ENCODE assay signal across 8 mouse cellular contexts in the genomic region with DNA sequence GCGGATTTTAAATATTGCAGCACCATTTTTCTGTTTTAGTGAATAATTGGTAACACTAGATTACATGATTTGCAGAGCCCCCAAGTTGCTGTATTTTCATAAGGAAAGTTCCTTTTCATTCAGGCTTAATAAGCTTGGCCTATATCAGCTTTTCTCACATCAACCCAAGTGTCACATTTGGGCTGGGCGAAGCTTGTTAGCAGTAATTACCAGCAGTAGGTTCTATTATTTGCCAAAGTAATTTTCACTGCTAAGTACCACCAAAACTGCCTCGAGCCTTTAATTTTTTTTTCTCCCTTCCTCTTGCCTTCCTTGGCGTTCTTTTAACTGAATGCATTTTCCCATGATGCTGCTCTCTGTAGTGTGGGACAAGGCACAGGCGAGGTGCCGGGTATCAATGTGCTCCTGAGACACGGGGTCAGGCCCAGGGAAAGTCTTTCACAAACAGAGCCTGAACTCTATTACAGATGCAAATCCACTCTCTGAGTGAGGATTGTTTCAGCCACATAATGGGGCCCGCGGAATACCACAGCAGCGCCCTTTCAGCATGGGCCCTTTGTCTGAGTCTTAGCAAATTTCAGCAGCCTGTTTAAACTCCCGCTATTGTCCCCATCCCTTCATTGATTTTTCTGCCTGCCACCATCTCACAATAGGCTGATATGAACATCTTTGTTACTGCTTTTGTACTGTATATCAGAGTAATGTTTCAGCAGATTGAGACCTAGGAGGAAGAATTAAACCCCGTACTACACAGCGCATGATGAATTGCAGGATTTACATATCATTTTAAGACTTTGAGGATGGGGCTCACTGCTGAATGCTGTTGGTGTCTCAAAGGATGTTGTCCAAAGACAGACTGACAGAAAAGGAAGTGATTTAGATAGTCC.
A peak's percentile ranks its signal among the peaks of the same experiment; 100 is the strongest.
DNase-seq lines count a peak whose midpoint lies in the region; ATAC-seq lines count a peak whose summit lies in the region.

No protein-coding gene starts in this region.

- H3K27me3 ChIP-seq in hindbrain, embryonic 12.5 days: no peaks in the 10 kb centered on the region
- no peaks in the 10 kb centered on the region for H3K27me3 ChIP-seq in neural tube, embryonic 12.5 days (replicated peaks)

- H3K4me3 ChIP-seq in hindbrain, embryonic 12.5 days: no peak overlapping the region
- H3K4me3 ChIP-seq in neural tube, embryonic 12.5 days: no peak overlapping the region

- peak; percentile 3 to 19 for DNase-seq in frontal cortex, adult 2 months (ENCODE audit: extremely low spot score in 1 of 2, low spot score in 1 of 2)
- no peak for DNase-seq in frontal cortex, postnatal 14 days (ENCODE audit: low spot score in 2 of 2)
- DNase-seq in embryo, embryonic 9.5 days (ENCODE audit: extremely low spot score): peak; percentile 55
- no peak for DNase-seq in kidney, adult 8-10 months
- DNase-seq in urinary bladder, postnatal 25 days (ENCODE audit: low spot score): no peak
- no peak for DNase-seq in thymus, adult 18-20 months

- H3K27ac ChIP-seq in hindbrain, embryonic 12.5 days: peak overlapping the region; percentile 45; the same call in 1 of the 2 replicates
- no peak overlapping the region; the same call in 1 of the 2 replicates for H3K27ac ChIP-seq in neural tube, embryonic 12.5 days

- H3K9me3 ChIP-seq in hindbrain, embryonic 12.5 days (replicated peaks): no peaks in the 10 kb centered on the region
- no peaks in the 10 kb centered on the region for H3K9me3 ChIP-seq in neural tube, embryonic 12.5 days

- H3K36me3 ChIP-seq in hindbrain, embryonic 12.5 days: no peaks in the 10 kb centered on the region
- no peaks in the 10 kb centered on the region for H3K36me3 ChIP-seq in neural tube, embryonic 12.5 days

- WGBS in hindbrain, embryonic 12.5 days: 15% methylated on average over 13 of the region's 13 CpGs
- 15% methylated on average over 13 of the region's 13 CpGs for WGBS in neural tube, embryonic 12.5 days

- ATAC-seq in hindbrain, embryonic 12.5 days (ENCODE audit: low FRiP score): peak; percentile 96
- peak; percentile 96 for ATAC-seq in neural tube, embryonic 12.5 days (ENCODE audit: low FRiP score, low read depth)

- peak overlapping the region; percentile 30 for H3K4me2 ChIP-seq in hindbrain, embryonic 12.5 days (replicated peaks)
- peak overlapping the region; percentile 33 for H3K4me2 ChIP-seq in neural tube, embryonic 12.5 days (replicated peaks)

- peaks cover 6% of the 10 kb centered on the region for H3K4me1 ChIP-seq in hindbrain, embryonic 12.5 days
- H3K4me1 ChIP-seq in neural tube, embryonic 12.5 days: peaks cover 4% of the 10 kb centered on the region; the same call in 1 of the 2 replicates

- H3K9ac ChIP-seq in hindbrain, embryonic 12.5 days: no peak overlapping the region
- H3K9ac ChIP-seq in neural tube, embryonic 12.5 days: no peak overlapping the region

Comparison
In these comparisons a context has a peak if more than half of its experiments do, and no peak if none do; other contexts are left out.
1. DNase-seq: peak in frontal cortex, adult 2 months (2 of 2) and embryo, embryonic 9.5 days (single experiment); none in frontal cortex, postnatal 14 days (0 of 2), kidney, adult 8-10 months (0 of 2), urinary bladder, postnatal 25 days (single experiment) and thymus, adult 18-20 months (0 of 2).